Mouse (Mus musculus) stomach, postnatal 0 days (tissue): Measurements from ENCODE around the gene Tmem121.

ENCODE experiments used
- CTCF ChIP-seq: IDR thresholded peaks from 2 replicates; pipeline ENCODE4 v1.5.1; 2016; ENCODE audit warnings: antibody characterized with exemption, low read depth, mild to moderate bottlenecking, moderate library complexity
- EP300 ChIP-seq: optimal IDR thresholded peaks from 2 replicates; pipeline ENCODE3; 2016; ENCODE audit warnings: antibody characterized with exemption

GRCm38 (mm10) chr12:113187584-113188295 lies 2.0 kb downstream of the Tmem121 start:
- TF ChIP-seq EP300 (no peak), CTCF (peak; percentile 87)
